Mouse (Mus musculus): ENCODE data around the gene Abhd17c. TPM values are rescaled to one million over a fixed set of nuclear protein-coding genes. Genes with fewer than 3 reads are reported as not detected.

Gene Abhd17c
- total and polyA plus RNA-seq, 3 experiments, result 35.3 to 44.0 (median 40.4) TPM

DNA sequence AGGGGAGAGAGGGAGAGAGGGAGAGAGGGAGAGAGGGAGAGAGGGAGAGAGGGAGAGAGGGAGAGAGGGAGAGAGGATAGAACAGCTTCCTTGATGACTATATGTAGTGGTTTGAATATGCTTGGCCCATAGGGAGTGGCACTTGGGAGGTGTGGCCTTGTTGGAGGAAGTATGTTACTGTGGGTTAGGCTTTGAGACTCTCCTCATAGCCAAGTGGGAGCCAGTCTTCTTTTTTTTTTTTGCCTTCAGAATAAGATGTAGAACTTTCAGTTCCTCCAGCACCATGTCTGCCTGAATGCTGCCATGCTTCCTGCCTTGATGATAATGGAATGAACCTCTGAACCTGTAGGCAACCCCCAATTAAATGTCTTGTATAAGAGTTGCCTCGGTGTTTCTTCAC lies 49.1 kb downstream of the Abhd17c start:
- Histone ChIP-seq H3K4me2 (ENCODE audit: insufficient read depth, low read depth, poor library complexity, severe bottlenecking) (peak overlapping the region; percentile 21; the same call in 1 of the 2 replicates), H3K9ac (ENCODE audit: insufficient read depth, low read depth) (no peak overlapping the region), H3K9me3 (replicated peaks; ENCODE audit: low read length) (no peaks in the 10 kb centered on the region), H3K79me2 (replicated peaks; ENCODE audit: control insufficient read depth, extremely low read depth, insufficient read depth, poor library complexity, severe bottlenecking) (no peaks in the 10 kb centered on the region), H3K36me3 (replicated peaks in 1 of 2; ENCODE audit: control insufficient read depth in 1 of 2, insufficient read depth in 1 of 2, low read length in 1 of 2) (peaks cover 0 to 5% of the 10 kb centered on the region in 2 experiments), H3K27me3 (replicated peaks) (no peaks in the 10 kb centered on the region), H3K27ac (ENCODE audit: insufficient read depth, low read depth) (no peak overlapping the region), H3K4me1 (ENCODE audit: control insufficient read depth in 1 of 2, insufficient read depth in 2 of 2) (peaks cover 5 to 39% of the 10 kb centered on the region in 2 experiments; a peak in 2 of 4 replicates), H3K4me3 (replicated peaks in 1 of 3; ENCODE audit: low read depth in 2 of 3, low read length in 2 of 3, poor library complexity in 1 of 3) (no peak overlapping the region)
- dilution Hi-C loops (cut with MboI; ENCODE audit: extremely low pct_ligation_motif_present, extremely low pct_unique_long_range_greater_than_20kb, low sequenced_read_pairs) (no loop called here), in situ Hi-C loops (cut with MboI; ENCODE audit: low pct_ligation_motif_present, low pct_unique_long_range_greater_than_20kb, low sequenced_read_pairs) (no loop called here)
- TF ChIP-seq MAFK (IDR thresholded peaks at IDR 0.05; ENCODE audit: insufficient replicate concordance, low read length) (no peak), SMC3 (IDR thresholded peaks at IDR 0.05; ENCODE audit: low read depth, low read length) (no peak), NELFE (IDR thresholded peaks at IDR 0.05; ENCODE audit: low read depth, low read length) (no peak), USF1 (IDR thresholded peaks at IDR 0.05; ENCODE audit: low read depth, low read length) (no peak), HCFC1 (IDR thresholded peaks at IDR 0.05; ENCODE audit: low read depth, low read length) (no peak), TBP (conservative IDR thresholded peaks at IDR 0.05; ENCODE audit: low read depth, low read length) (no peak), PAX5 (IDR thresholded peaks at IDR 0.05; ENCODE audit: low read length) (no peak), SIN3A (IDR thresholded peaks at IDR 0.05; ENCODE audit: low read length) (no peak), GABPA (IDR thresholded peaks at IDR 0.05; ENCODE audit: insufficient replicate concordance, low read depth, low read length) (no peak), MXI1 (IDR thresholded peaks at IDR 0.05; ENCODE audit: low read depth, low read length) (no peak), ZNF384 (IDR thresholded peaks at IDR 0.05; ENCODE audit: low read depth, low read length) (peak; percentile 88), EP300 (IDR thresholded peaks at IDR 0.05; ENCODE audit: low read length) (peak; percentile 45; the same call in 1 of the 2 replicates), MYC (IDR thresholded peaks at IDR 0.05; ENCODE audit: low read depth, low read length) (peak; percentile 43; the same call in 1 of the 2 replicates), MAZ (IDR thresholded peaks at IDR 0.05; ENCODE audit: low read depth, low read length) (no peak), POLR2AphosphoS2 (IDR thresholded peaks at IDR 0.05; ENCODE audit: low read depth, low read length) (no peak), ZKSCAN1 (IDR thresholded peaks at IDR 0.05; ENCODE audit: borderline replicate concordance, low read depth, low read length) (no peak), MAX (IDR thresholded peaks at IDR 0.05; ENCODE audit: low read length) (no peak), IRF4 (IDR thresholded peaks at IDR 0.05; ENCODE audit: low read depth, low read length) (peak; percentile 58), USF2 (conservative IDR thresholded peaks at IDR 0.05; ENCODE audit: low read depth, low read length) (no peak)
- peak; percentile 66 for DNase-seq (ENCODE audit: extremely low read depth)

DNA sequence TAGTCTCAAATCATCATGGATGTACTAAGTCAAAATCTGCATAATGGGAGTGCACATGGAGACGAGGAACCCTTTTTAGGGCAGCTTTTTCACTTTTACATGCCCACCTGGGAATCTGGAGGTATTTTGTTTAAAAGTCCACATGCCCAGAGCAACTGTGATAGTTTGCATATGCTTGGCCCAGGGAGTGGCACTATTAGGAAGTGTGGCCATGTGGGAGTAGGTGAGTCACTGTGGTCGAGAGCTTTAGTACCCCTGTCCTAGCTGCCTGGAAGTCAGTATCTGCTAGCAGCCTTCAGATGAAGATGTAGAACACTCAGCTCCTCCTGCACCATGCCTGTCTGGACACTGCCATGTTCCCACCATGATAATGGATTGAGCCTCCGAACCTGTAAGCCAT lies 51.0 kb downstream of the Abhd17c start:
- no peak overlapping the region for H3K4me2 ChIP-seq (ENCODE audit: insufficient read depth, low read depth, poor library complexity, severe bottlenecking)
- TF ChIP-seq NRF1 (IDR thresholded peaks at IDR 0.05; ENCODE audit: low read depth, low read length) (no peak), GABPA (IDR thresholded peaks at IDR 0.05; ENCODE audit: insufficient replicate concordance, low read depth, low read length) (no peak), BHLHE40 (IDR thresholded peaks at IDR 0.05; ENCODE audit: low read depth, low read length) (no peak), TCF12 (IDR thresholded peaks at IDR 0.05; ENCODE audit: low read depth, low read length) (no peak), USF1 (IDR thresholded peaks at IDR 0.05; ENCODE audit: low read depth, low read length) (no peak), SIN3A (IDR thresholded peaks at IDR 0.05; ENCODE audit: low read length) (no peak), HCFC1 (IDR thresholded peaks at IDR 0.05; ENCODE audit: low read depth, low read length) (no peak)
- no peaks in the 10 kb centered on the region for H3K79me2 ChIP-seq (replicated peaks; ENCODE audit: control insufficient read depth, extremely low read depth, insufficient read depth, poor library complexity, severe bottlenecking)
- no peak overlapping the region for H3K27ac ChIP-seq (ENCODE audit: insufficient read depth, low read depth)
- dilution Hi-C loops (cut with MboI; ENCODE audit: extremely low pct_ligation_motif_present, extremely low pct_unique_long_range_greater_than_20kb, low sequenced_read_pairs) (no loop called here), in situ Hi-C loops (cut with MboI; ENCODE audit: low pct_ligation_motif_present, low pct_unique_long_range_greater_than_20kb, low sequenced_read_pairs) (no loop called here)
- H3K27me3 ChIP-seq (replicated peaks), result no peaks in the 10 kb centered on the region
- no peaks in the 10 kb centered on the region for H3K9me3 ChIP-seq (replicated peaks; ENCODE audit: low read length)
- no peaks in the 10 kb centered on the region for H3K36me3 ChIP-seq (replicated peaks in 1 of 2; ENCODE audit: control insufficient read depth in 1 of 2, insufficient read depth in 1 of 2, low read length in 1 of 2)
- DNase-seq (ENCODE audit: extremely low read depth), result no peak
- H3K4me3 ChIP-seq (replicated peaks in 1 of 3; ENCODE audit: low read depth in 2 of 3, low read length in 2 of 3, poor library complexity in 1 of 3), result no peak overlapping the region
- no peak overlapping the region for H3K9ac ChIP-seq (ENCODE audit: insufficient read depth, low read depth)
- H3K4me1 ChIP-seq (ENCODE audit: control insufficient read depth in 1 of 2, insufficient read depth in 2 of 2), result peaks cover 9 to 48% of the 10 kb centered on the region in 2 experiments; a peak in 3 of 4 replicates
